Mouse (Mus musculus) erythroblast, embryonic 14.5 days (primary cell): ENCODE measurements around the gene Aldh1a1.

ENCODE experiments used
- GATA1 ChIP-seq: IDR thresholded peaks from 2 replicates; pipeline ENCODE4 v1.6.1; 2012; ENCODE audit warnings: low read length, inconsistent platforms, mixed read lengths
- TAL1 ChIP-seq: IDR thresholded peaks from 3 replicates; pipeline ENCODE4 v1.6.1; 2012; ENCODE audit warnings: low read length, inconsistent platforms, mixed read lengths

DNA sequence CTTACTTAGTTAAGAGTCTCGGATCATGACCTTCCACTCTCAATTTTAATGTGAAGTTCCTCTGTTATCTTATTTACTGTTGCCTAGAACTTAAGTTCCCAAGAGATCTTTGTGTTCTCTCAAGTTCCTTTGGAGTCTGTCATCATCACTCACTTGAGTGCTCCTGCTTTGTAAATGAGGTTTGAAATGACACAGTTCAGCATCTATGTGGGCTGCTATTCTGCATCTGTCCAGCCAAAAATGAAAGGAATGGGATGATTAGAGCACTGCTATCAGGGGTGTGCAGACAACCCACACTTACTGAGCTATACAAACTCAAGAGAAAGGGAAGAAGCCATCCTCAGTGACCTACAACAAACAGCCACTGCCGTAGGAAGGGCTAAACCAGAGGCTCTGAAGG lies 44.7 kb upstream of the Aldh1a1 start:
- no peak for TF ChIP-seq GATA1
- TF ChIP-seq TAL1, result no peak
